Mouse (Mus musculus) activated CD4-positive, CD25-positive, alpha-beta regulatory T cell, adult 4 months (primary cell): ENCODE measurements around the gene Atad1. TPM values are rescaled to one million over a fixed set of nuclear protein-coding genes. Genes with fewer than 3 reads are reported as not detected.
"Not testable (repeated sequence)": the region's sequence is repeated elsewhere in the genome, so short reads cannot be mapped to it uniquely, and the experiment has no call there.

Experiments used
- ATAC-seq: one replicate; pipeline ENCODE4 v1.8.0; 2017
- polyA plus RNA-seq, 2 experiments: library from polyadenylated mRNA; unstranded; fragments of 100-300 nt; shearing (Covaris generic); gene quantifications; one replicate each; pipeline ENCODE4 v1.2.1; 2017

Gene Atad1
- polyA plus RNA-seq, 2 experiments from 2014 or later: 86.2 to 108 TPM

DNA sequence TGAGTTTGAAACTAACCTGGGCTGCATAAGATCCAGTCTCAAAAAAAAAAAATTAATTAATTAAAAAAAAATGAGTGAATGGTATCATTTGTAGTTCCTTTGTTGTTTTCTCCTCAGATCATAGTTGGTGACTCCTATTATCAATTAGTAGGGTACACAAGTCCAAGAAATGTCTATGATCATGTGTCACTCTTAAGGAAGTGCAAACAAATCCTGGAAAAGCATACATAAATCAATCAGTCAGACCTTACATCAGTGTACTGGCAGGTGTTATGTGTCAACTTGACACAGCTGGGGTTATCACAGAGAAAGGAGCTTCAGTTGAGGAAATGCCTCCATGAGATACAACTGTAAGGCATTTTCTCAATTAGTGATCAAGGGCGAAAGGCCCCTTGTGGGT, 71.8 kb downstream of the Atad1 start:
- not testable (repeated sequence) for ATAC-seq

DNA sequence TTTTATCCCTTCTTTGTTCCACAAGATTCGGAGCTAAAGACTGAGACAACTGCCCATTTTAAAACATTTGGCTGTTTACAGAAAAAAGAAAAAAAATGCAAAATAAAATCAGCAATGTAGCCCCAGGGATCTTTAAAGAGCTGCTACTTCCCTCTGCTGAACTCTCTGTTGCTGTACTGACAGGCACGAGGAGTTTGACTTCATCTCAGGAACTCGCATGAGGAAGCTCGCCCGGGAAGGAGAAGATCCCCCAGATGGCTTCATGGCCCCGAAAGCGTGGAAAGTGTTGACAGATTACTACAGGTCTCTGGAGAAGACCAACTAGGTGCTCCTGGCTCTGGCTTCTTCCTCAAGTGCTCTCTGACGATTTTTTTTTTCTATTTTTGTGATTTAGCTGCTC, 74.3 kb downstream of the Atad1 start:
- no peak for ATAC-seq

DNA sequence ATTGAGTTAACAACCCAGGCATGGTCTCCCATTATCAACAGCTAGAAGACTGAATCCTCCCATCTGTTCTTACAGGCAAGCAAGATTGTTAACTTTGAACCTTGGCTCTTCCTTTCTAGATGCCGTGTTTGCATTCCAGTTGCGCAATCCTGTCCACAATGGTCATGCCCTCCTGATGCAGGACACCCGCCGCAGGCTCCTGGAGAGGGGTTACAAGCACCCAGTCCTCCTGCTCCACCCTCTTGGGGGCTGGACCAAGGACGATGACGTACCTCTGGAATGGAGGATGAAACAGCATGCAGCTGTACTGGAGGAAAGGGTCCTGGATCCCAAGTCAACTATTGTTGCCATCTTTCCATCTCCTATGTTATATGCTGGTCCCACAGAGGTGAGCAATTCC, 76.7 kb downstream of the Atad1 start:
- ATAC-seq: no peak

DNA sequence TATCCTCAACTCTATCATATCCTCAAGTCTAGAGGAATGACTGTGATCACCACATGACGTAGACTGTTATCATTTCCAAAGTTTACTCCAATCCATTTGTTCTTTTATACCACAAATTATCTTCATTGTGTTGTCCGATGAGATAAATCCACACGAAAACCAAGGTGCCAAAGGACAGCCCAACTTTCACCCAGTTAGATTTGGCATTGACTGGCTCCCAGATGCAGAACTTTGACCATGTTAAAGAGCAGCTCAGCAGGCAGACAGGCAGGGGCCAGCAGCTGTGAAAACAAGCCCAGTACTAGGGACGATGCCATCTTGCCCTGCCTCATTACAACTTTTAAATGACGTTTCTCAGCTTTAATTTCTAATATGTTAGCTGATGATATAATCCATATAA, 80.2 kb downstream of the Atad1 start:
- no peak for ATAC-seq

DNA sequence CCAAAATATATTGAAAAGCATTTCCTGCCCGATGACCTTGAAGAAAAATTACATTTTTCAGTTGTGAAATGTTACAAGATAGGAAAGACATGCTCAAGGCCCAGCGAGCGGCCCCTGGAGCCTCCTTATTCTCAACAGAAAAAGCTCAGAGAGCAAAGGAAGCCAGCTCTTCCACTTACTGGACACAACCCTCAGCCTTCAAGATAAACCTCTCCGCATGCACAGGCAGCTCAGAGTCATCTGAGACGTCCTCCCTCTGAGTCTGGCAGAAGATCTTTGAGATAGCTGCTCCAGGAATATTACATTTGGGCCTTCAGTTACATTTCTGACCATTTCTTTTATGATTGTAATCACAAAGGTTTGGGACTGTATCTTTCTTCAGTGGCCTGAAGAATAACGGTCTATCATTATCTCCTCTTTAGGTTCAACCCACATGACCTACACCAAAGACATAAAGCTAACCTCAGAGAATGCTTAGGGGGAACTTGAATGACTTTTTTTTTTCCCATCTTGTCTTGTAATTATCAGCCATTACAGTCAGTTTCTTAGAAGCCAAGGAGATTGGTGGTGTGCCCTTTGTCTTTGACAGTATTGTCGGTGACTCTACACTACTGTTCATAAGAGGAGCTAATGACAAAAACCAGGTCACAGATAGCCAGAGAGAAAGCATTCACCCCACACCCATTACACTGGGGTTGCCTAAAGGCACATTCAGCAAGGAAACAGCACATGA, 85.8 kb downstream of the Atad1 start:
- ATAC-seq: no peak

DNA sequence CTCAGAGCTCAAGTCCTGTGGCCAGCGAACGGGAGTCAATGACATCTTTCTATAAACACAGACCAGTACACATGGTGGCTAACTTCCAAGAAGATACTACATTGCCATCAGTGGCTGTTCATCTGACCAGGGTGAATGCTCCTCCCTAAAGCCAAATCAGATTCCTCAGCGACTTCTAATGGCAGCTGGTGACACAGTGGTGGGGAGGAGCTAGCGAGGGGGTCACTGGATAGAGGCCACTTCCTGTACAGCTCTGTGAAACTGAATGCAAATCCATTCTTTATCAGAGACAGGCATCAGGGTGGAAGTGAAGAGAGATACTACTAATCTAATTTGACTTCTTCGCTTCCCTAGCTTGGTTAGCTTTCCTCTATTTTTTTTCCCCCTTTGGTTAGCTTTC, 86.5 kb downstream of the Atad1 start:
- ATAC-seq: no peak

DNA sequence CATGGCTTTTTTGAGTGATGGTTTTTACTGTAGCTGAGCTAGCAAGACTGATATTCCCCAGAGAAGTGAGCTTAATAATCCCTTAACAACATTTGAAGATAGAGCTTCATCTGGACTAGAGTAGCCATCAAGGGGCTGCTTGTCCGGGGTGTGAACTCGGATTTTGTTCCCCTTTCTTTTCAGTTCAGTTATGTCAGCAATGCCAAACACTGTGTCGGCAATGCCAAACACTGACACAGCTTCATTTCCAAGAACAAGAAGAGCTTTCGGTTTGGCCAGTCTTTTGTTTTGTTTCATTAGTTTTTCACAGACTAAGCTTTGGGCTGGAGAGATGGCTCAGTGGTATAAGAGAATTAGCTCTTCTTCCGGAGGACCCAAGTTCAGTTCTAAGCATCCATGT, 88.5 kb downstream of the Atad1 start:
- ATAC-seq: no peak

DNA sequence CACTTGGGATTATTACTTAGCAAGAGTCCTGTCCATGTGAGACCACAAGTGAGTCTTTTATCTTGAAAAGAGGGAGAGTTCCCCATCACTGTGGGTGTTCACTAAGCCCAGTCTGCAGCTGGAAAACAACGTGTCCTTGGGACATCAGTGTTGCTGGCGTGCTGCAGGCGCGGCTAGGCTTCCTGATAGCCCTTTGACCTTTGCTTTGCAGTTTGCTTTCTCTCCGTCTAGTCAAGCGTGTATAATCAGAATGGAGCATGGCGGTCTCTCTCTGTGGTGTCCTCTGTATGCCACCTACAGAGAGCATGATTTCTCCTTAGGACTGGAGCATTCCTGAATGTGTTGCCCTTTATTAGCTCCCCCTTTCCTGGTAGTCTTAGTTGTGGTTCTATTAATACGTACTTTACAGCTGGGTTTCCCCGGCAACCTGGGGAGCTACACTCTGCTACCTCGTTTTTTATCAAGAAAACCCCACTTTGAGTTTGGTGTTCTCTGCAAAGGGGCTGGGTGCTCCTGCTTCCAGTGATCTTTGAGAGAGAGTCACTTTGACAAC, 91.5 kb downstream of the Atad1 start:
- no peak for ATAC-seq

DNA sequence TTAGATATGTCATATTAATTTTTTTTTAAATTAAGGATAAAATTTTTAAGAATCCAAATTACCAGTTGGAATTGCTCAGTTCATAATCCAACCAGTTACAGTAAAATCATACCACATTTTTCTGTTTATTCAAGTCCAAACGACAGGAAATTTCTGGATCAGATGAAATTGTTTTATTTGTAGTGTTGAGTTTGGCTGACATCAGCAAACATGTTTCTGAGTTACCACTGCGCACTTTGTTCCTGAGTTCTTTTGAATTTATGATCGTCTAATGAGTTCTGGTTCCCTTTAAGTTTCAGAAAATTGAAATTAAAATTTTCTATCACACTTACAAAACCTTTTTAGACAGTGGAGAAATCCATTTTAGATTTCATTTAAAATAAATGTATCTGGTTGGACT, 93.2 kb downstream of the Atad1 start:
- ATAC-seq: no peak

DNA sequence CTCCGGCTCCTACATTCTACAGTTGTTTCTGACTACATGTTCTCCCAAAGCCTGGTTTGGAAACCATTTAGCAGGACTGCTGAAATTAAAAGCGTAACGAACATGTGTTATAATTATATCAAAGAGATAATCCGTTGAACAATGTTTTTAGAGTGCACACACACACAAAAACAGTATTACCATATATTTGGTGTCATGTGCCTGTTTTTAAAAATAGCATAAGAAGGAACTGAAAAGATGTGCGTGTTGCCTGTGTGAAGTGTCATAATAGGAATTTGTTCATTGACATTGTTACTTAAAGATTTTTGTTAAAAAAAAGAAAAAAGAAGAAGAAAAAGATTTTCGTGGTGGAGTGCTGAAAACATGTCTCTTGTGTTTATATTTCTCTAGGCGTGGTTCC, 93.6 kb downstream of the Atad1 start:
- no peak for ATAC-seq

DNA sequence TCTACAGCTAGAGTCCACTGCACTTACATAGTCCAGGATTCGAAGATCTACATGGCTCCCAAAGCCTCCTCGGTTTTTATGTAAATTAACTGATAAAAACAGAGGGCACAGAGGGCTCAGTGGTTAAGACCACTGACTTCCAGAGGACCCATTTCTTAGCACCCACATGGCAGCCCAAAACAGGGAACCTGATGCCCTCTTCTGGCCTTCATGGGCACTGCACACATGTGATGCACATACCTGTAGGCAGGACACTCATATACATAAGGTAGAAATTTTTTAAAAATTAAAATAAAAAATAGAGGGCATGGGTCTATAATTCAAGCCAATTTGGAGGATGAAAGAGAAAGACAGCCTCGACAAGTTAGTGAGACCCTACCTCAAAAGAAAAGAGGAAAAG, 95.9 kb downstream of the Atad1 start:
- ATAC-seq: no peak

DNA sequence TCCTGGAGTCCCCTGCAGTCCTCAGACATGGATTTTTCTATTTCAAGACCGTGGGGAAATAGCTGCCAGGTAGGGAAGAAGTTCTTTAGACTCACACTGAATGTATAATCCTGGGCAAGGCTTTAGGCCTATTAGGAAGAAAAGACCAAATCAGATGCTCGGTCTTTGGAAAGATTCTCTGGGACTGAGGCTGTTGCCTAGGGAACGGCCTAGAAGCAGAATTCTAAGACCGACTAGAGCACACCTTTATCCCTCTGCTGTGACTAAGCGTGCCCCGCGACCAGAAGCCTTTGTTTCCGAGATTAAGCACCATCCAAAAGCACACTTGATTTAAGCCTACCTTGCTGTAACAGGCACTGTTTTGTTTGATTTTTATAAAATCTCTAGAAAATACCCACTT, 97.6 kb downstream of the Atad1 start:
- no peak for ATAC-seq

DNA sequence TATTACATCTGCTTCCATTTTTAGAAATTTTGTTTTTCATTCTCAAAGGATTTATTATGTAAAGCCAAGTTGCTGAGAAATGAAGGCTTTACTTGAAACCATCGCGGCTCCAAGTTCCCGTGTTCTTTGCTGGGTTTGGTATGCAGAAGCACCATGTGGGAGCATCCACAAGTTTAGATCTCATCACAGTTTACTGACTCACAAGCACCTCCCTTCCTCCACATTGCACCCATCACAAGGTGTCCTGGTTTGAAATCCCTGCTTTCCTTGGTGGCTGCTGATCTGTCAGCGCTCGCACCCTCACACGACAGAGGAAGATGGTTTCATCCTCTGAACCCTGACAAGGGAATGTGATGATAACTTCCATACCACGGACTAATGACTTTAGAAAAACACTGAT, 98.1 kb downstream of the Atad1 start:
- no peak for ATAC-seq

DNA sequence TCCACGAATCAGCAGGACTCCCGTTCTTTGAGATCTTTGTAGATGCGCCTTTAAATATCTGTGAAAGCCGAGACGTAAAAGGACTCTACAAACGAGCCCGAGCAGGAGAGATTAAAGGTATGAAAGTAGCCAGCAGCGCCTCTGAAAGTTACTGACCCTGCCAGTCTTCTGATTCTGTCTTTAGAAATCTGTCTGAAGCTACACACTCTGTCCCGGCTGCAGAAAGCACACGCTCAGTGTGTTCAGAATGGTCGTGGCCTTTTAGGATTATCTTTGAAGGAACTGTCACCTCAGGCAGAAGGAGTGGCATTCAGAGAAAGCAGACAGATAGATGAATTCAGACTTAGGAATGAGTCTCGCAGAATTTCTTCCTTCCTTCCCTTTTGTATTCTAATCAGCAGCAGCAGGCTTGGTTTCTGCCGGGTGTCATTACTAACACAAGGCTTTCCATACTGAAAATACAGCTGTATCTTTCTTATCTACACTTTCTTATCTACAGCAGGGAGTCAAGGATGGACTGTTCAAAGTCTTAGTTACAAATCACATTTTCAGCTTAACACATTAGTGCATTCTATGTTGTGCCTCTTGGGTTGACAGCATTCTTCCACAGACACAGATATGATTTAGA, 101.2 kb downstream of the Atad1 start:
- no peak for ATAC-seq

DNA sequence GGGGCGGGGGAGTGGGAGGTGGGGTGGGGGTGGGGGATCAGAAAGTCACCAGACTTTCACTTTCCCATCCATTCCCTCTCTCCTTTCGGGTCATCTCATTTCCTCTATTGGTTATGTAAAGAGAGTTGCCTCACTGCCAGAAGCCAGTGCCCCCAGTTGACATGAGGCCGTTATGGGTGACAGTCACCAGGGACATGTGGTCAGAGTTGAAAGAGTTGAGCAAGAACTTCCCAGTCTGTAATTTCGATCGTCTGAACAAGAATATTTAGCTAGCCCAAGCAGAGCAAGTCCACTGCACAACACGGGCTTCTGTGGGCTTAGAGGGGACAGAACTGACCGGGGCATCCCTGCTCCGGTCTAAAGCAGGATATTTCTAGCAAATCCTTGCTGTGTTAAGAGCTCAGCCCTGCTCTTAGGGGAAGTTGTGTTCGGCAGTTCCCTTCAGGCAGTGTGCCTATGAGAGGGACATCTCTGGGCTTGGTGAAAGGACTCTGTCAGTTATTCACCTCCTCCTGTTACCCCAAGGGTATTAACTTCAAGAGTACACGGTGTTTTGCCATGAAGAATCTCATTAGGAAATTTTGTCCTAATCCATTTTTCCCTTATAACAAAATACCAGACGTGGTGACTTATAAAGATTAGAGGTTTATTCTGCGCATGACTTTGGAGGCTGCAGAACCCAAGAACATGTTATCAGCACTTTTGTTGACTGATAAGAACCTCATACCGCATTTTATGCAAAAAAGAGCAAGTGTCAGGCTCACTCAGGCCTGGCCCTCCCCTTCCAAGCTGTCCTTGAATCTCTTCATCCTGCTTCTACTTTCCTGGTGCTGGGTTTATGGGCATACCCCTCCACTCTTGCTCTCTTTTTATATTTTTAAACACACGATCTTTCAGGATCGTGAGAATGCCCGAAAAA, 102.0 kb downstream of the Atad1 start:
- ATAC-seq: no peak

DNA sequence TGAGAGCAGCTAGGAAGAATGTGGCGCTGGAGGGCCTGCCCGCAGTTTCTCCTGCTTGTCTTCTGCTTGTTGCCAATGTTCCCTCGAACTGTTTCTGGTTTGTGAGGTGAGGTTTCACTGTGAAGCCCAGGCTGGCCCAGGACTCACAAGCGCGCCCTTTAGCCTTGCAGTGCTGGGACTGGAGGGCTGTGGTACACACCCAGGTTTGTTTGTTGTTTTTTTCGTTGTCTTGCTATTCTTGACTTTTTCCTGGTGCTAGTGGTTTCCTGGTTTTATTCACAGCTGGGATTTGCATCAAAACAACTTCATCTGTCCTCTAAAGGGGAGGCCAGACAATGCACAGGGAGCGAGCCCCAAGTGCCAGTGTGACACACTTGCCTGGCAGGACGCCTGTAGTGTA, 104.7 kb downstream of the Atad1 start:
- no peak for ATAC-seq

DNA sequence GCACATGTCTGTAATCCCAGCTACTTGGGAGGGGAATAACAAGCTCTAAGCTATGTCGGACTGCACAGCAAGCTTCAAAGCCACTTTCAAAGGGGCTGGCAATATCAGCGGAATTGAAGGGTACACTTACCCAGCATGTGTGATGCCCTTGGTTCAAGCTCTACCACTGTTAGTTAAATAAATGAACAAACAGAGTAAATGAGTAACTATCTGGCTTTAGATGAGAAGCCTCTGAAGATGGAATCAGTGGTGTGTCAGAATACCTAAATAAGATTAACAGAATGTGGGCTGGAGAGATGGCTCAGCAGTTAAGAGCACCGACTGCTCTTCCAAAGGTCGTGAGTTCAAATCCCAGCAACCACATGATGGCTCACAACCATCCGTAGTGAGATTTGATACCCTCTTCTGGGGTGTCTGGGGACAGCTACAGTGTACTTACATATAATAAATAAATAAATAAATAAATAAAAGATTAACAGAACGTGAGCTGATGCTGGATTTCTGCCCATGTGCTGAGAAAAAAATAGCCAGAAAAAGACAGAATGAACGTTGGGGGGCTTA, 110.9 kb downstream of the Atad1 start:
- ATAC-seq: no peak

DNA sequence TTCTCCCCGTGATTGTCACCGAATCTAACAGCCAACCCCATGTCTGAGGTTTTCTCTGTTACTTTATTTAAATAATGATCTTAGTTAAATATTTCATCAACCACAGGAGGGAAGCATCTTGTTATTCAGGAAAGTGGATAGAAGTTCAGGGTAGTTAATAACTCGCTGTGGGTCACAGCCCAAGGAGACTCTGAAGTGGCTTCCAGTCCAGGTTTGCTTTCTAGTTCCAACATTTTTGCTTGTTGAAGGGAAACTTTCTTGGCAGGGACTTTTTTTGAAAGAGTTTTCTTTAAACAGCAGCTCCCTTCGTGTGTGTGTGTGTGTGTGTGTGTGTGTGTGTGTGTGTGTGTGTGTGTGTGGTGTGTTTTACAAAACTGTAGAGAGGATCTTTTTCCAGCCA, 112.0 kb downstream of the Atad1 start:
- no peak for ATAC-seq

DNA sequence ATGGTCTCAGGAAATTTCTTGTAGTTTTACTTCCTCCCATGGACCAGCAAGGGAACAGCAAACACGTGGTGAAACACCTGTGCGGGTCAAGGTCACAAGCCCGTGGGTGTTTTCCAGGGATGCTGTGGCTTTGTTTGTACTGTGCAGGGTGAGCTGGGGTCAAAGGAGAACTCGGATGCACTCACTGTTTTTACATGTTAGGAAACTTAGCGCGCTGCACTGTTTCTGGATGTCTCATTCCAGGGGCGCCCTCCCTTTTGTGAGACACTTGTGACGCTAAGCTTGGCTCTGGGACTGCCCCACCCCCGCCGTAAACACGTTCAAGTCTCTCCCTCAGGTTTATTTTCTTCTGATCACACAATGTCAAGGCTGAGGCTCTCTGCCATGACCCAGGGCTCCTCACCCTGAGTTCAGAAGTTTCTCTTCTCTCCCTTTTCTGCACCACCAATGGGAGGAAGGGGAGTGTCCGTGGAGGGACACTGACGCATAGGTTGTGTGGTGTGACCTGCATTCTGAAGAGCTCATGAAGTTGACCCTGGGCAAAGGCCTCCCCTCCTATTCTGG, 112.7 kb downstream of the Atad1 start:
- ATAC-seq: no peak

DNA sequence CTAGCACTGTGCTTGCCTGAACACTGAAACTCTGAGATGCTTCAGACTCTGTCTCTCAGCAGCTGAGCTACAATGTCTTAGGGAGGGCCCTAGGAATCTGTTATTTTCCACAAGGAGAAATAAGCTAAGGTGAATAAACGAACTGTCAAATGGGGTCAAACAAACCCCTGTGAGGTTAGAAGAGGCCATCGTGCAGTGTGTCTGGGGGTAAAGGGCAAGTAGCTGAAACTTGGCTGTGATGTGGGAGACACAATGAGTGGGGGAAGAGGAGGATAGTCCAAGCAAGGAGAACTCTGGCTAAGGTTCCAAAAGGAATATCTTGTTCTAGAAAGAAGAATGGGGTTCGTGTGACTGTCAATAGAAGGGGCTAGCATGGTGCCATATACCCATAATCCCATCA, 117.4 kb downstream of the Atad1 start:
- no peak for ATAC-seq
